Mouse (Mus musculus) small intestine, adult 2 months (tissue): Measurements from ENCODE around the gene Gm28036.

Experiments
- CTCF ChIP-seq: fragments of 200-500 bp; IDR thresholded peaks from 2 replicates; pipeline ENCODE4 v1.5.1; 2012; ENCODE audit warnings: low read depth, mild to moderate bottlenecking, control low read depth, inconsistent platforms, low read length, moderate library complexity, mixed read lengths; ENCODE audit not compliant: insufficient replicate concordance, insufficient read length; ENCODE audit errors: extremely low read depth
- POLR2A ChIP-seq: fragments of 200-500 bp; IDR thresholded peaks from 2 replicates; pipeline ENCODE4 v1.6.1; 2012; ENCODE audit warnings: low read depth, mild to moderate bottlenecking, control low read depth, inconsistent platforms, low read length, moderate library complexity

DNA sequence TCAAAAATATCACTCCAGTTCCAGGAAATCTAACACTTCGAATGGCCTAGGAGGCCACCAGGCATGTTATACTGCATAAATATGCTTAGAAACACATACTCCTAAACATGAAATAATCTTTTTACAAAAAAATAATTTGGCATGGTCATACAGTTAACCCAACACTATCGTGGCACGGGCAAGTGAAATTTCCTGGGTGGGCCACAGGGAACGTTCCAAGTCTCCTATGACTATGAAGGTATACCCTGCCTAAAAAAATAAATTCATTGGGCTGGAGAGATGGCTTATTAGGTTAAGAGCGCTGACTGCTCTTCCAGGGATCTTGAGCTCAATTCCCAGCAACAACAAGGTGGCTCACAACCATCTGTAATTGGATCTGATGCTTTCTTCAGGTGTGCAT, 39.7 kb upstream of the Gm28036 start:
- TF ChIP-seq CTCF (no peak), POLR2A (no peak)
